Mouse (Mus musculus): ENCODE measurements around the gene Sertad3. TPM values are rescaled to one million over a fixed set of nuclear protein-coding genes. Genes with fewer than 3 reads are reported as not detected.
A peak's percentile ranks its signal among the peaks of the same experiment; 100 is the strongest.
"Not testable (repeated sequence)": the region's sequence is repeated elsewhere in the genome, so short reads cannot be mapped to it uniquely, and the experiment has no call there.

Gene Sertad3
- polyA plus RNA-seq, 1 experiment from 2014 or later, result 24.8 TPM

DNA sequence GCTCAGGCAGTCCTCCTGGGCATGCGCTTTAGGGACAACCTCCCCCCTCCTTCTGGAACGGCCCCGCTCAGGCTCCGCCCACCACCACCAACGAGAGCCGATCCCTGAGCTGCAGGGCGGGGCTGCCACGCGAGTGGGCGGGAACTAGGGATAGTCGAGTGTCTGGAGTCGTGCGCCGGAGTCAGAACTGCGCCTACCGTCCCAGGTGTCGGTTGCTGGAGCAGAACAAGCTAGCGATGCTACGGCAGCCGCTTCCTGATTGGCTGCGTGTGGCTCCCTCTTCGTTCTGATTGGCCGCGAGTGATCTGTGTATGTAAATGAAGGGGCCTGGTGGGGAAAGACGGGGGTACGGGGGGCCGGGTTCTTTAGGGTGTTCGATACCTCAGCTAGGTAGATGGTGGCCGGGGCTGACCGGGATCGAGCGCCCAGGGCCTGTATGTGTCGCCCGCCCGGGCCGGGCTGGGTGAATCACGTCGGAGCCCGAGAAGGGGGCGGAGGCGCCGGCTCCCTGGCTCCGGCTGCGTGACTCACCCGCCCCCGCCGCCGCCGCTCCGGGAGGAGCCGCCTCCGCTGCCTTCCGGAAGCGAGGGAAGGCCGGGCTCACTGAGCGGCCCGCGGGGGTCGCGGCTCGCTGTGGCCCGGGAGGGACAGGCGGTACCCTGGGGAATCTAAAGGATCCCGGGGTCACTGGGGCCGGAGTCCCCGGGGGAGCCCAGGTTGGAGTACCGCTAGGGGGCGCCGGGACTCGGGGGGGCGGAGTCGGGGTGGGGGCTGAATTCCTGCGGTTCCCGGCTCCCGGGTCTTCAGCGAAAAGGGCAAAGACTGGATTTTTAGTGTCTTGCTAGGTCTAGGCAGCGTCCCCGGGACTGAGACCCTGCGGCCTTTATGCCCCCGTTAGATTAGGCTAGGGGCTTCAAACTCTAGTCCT is 13.5 kb downstream of the Sertad3 start, which contains the start of gene Sertad1:
TSS of gene Sertad1 (plus strand) at position 141 of the 928 bp plus-strand sequence.
- under 1% methylated on average over 78 of the region's 80 CpGs for WGBS
- peaks cover 10% of the 10 kb centered on the region for H3K36me3 ChIP-seq (replicated peaks)
- DNase-seq (ENCODE audit: extremely low spot score, low spot score), result peak; percentile 100
- H3K9me3 ChIP-seq, result no peaks in the 10 kb centered on the region
- H3K27ac ChIP-seq, result peak within 1 kb of the TSS; percentile 92
- peaks cover 54% of the 10 kb centered on the region for H3K4me1 ChIP-seq
- peak within 1 kb of the TSS; percentile 65 for H3K4me3 ChIP-seq
- H3K27me3 ChIP-seq (ENCODE audit: poor library complexity, severe bottlenecking), result peaks cover 15% of the 10 kb centered on the region

- WGBS, result 3% methylated on average over 13 of the region's 13 CpGs
- Histone ChIP-seq H3K4me1 (peaks cover 50% of the 10 kb centered on the region), H3K27ac (peak overlapping the region; percentile 92), H3K36me3 (replicated peaks) (peaks cover 10% of the 10 kb centered on the region), H3K9me3 (no peaks in the 10 kb centered on the region), H3K4me3 (peak overlapping the region; percentile 65), H3K27me3 (ENCODE audit: poor library complexity, severe bottlenecking) (peaks cover 15% of the 10 kb centered on the region)
- DNase-seq (ENCODE audit: extremely low spot score, low spot score), result peak; percentile 37
Observed at GRCm38 (mm10) chr7:27487740-27488268, 14.2 kb downstream of the Sertad3 start.

DNA sequence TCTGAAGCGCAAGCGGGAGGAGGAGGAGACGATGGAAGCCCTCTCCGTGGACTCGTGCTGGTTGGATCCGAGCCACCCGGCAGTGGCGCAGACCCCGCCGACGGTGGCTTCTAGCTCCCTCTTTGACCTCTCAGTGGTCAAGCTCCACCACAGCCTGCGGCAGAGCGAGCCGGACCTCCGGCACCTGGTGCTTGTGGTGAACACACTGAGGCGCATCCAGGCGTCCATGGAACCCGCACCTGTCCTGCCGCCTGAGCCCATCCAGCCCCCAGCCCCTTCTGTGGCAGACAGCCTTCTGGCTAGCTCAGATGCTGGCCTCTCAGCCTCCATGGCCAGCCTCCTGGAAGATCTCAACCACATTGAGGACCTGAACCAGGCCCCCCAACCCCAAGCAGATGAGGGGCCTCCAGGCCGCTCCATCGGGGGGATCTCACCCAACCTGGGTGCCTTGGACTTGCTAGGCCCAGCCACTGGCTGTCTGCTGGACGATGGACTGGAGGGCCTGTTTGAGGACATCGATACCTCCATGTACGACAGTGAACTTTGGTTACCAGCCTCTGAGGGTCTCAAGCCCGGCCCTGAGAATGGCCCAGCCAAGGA is 15.8 kb downstream of the Sertad3 start:
- peak overlapping the region; percentile 91 for H3K27ac ChIP-seq
- no peak for DNase-seq (ENCODE audit: extremely low spot score, low spot score)
- WGBS, result 90% methylated on average over 25 of the region's 25 CpGs
- H3K36me3 ChIP-seq (replicated peaks), result peaks cover 10% of the 10 kb centered on the region
- peaks cover 15% of the 10 kb centered on the region for H3K27me3 ChIP-seq (ENCODE audit: poor library complexity, severe bottlenecking)
- H3K4me1 ChIP-seq, result peaks cover 50% of the 10 kb centered on the region
- H3K9me3 ChIP-seq, result no peaks in the 10 kb centered on the region
- peak overlapping the region; percentile 59 for H3K4me3 ChIP-seq

DNA sequence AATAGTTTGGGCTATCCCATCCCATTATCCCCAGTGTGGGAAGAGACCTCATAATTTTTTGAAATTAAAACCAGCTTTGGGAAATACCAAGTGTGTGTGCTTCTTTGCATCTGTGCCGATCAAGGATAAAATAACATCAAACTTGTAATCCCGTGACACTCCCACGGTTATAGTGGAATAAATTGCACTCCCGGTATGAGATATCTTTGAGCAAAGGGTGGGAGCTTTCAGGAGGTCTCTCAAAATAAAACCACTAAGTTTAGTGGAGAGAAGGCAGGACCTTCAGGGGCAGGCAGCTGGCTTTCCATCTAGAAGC is 16.6 kb downstream of the Sertad3 start:
- H3K27ac ChIP-seq, result peak overlapping the region; percentile 91
- H3K4me1 ChIP-seq, result peaks cover 50% of the 10 kb centered on the region
- 42% methylated on average over 4 of the region's 4 CpGs for WGBS
- no peaks in the 10 kb centered on the region for H3K9me3 ChIP-seq
- peaks cover 10% of the 10 kb centered on the region for H3K36me3 ChIP-seq (replicated peaks)
- H3K27me3 ChIP-seq (ENCODE audit: poor library complexity, severe bottlenecking), result peaks cover 15% of the 10 kb centered on the region
- no peak for DNase-seq (ENCODE audit: extremely low spot score, low spot score)
- H3K4me3 ChIP-seq, result peak overlapping the region; percentile 59

DNA sequence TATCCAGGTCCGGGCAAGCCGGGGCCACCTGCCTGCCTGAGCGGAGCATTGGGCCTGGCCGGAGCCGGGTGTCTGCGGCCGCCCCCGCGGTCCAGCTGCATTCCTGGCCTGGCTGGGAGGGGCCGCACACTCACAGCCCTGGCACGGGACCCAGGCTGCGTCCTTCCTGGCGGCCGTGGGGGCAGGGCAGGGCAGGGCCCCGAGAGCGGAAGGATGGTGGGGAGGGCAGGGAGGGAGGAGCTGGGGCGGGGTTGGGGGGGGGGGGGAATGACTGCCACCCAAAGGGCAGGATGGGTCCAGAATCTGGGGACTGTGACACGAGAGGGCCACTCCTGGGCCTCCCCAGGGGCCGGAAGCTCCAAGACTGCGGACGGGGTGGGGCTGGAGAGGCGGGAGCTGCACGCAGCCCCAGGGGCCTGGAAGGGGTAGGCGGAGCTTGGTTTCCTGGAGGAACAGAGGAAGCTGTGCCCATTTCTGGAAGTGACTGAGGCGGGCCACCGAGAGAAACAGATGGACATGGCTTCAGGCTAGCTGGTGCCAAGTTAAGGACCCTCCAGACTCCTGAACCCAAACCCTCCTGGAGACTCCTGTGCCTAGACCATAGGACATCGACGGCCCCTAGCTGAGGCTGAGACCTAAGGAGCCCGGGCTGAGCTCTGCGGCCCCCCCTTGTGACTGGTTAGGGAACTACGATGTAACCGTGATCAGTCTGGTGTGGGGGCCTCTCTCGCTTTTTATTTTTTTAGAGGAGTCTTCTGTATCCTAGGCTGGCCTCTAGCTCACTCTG is 17.2 kb downstream of the Sertad3 start:
- Histone ChIP-seq H3K27me3 (ENCODE audit: poor library complexity, severe bottlenecking) (peaks cover 11% of the 10 kb centered on the region), H3K27ac (peak overlapping the region; percentile 91), H3K9me3 (no peaks in the 10 kb centered on the region), H3K4me1 (peaks cover 50% of the 10 kb centered on the region), H3K4me3 (peak overlapping the region; percentile 59), H3K36me3 (replicated peaks) (peaks cover 10% of the 10 kb centered on the region)
- DNase-seq (ENCODE audit: extremely low spot score, low spot score), result peak; percentile 82
- WGBS, result 1% methylated on average over 33 of the region's 33 CpGs

- no peak overlapping the region for H3K4me3 ChIP-seq
- no peaks in the 10 kb centered on the region for H3K9me3 ChIP-seq
- WGBS, result 85% methylated on average over 7 of the region's 7 CpGs
- H3K27me3 ChIP-seq (ENCODE audit: poor library complexity, severe bottlenecking), result peaks cover 11% of the 10 kb centered on the region
- H3K4me1 ChIP-seq, result peaks cover 43% of the 10 kb centered on the region
- no peak for DNase-seq (ENCODE audit: extremely low spot score, low spot score)
- H3K36me3 ChIP-seq (replicated peaks), result peaks cover 10% of the 10 kb centered on the region
- no peak overlapping the region for H3K27ac ChIP-seq
Observed at GRCm38 (mm10) chr7:27491856-27492255, 18.3 kb downstream of the Sertad3 start.

DNA sequence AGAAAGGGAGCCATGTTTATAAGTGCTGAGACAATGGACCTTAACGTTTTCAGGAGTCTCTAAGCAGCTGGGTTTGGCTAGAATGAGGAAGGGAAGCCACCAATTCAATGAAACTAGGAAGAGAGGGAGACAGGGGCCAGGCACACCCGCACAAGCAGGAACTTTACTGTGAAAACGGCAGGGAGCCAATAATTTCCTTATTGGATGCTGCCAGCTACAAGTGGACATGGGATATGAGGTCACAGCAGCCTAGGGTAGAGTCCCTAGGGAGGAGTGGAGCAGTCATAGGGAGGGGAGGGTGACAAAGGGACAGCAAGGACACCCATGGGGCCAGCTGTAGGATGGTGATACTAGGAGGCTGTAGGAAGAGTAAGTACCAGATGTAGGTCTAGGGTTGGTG is 19.5 kb downstream of the Sertad3 start:
- peaks cover 10% of the 10 kb centered on the region for H3K36me3 ChIP-seq (replicated peaks)
- H3K9me3 ChIP-seq, result no peaks in the 10 kb centered on the region
- H3K27me3 ChIP-seq (ENCODE audit: poor library complexity, severe bottlenecking), result peaks cover 11% of the 10 kb centered on the region
- no peak overlapping the region for H3K4me3 ChIP-seq
- peaks cover 34% of the 10 kb centered on the region for H3K4me1 ChIP-seq
- WGBS, result 83% methylated on average over 3 of the region's 3 CpGs
- no peak overlapping the region for H3K27ac ChIP-seq
- no peak for DNase-seq (ENCODE audit: extremely low spot score, low spot score)

- Histone ChIP-seq H3K27ac (0 out of 2 replicates have a peak overlapping the region, but pooled peaks have one; percentile 2), H3K4me3 (no peak overlapping the region), H3K4me1 (peaks cover 30% of the 10 kb centered on the region), H3K9me3 (no peaks in the 10 kb centered on the region), H3K27me3 (ENCODE audit: poor library complexity, severe bottlenecking) (peaks cover 11% of the 10 kb centered on the region), H3K36me3 (replicated peaks) (peaks cover 10% of the 10 kb centered on the region)
- DNase-seq (ENCODE audit: extremely low spot score, low spot score), result no peak
- 91% methylated on average over 5 of the region's 5 CpGs for WGBS
Observed at GRCm38 (mm10) chr7:27493450-27493849, 19.9 kb downstream of the Sertad3 start.

- not testable (repeated sequence) for DNase-seq (ENCODE audit: extremely low spot score, low spot score); H3K9me3 ChIP-seq; H3K27me3 ChIP-seq (ENCODE audit: poor library complexity, severe bottlenecking); H3K4me3 ChIP-seq; H3K36me3 ChIP-seq (replicated peaks); H3K27ac ChIP-seq
- WGBS, result 89% methylated on average over 9 of the region's 9 CpGs
- H3K4me1 ChIP-seq, result peaks cover 22% of the 10 kb centered on the region
Observed at GRCm38 (mm10) chr7:27494659-27495367, 21.2 kb downstream of the Sertad3 start.

GRCm38 (mm10) chr7:27499036-27499435 is 25.5 kb downstream of the Sertad3 start, which contains the start of gene Prx:
Gene Prx, plus strand, starts transcription at chr7:27499324.
- no peaks in the 10 kb centered on the region for H3K36me3 ChIP-seq (replicated peaks)
- DNase-seq (ENCODE audit: extremely low spot score, low spot score), result no peak

GRCm38 (mm10) chr7:27501620-27502019 is 28.1 kb downstream of the Sertad3 start:
- Histone ChIP-seq H3K9me3 (no peaks in the 10 kb centered on the region), H3K27me3 (ENCODE audit: poor library complexity, severe bottlenecking) (no peaks in the 10 kb centered on the region), H3K36me3 (replicated peaks) (no peaks in the 10 kb centered on the region), H3K4me1 (peaks cover 6% of the 10 kb centered on the region), H3K27ac (no peak overlapping the region), H3K4me3 (no peak overlapping the region)
- no peak for DNase-seq (ENCODE audit: extremely low spot score, low spot score)
- WGBS, result 70% methylated on average over 4 of the region's 4 CpGs

More at GRCm38 (mm10) chr7:27499036-27499435, 25.5 kb downstream of the Sertad3 start, which contains the start of gene Prx:
- Histone ChIP-seq H3K27ac (no peak within 1 kb of the TSS), H3K9me3 (no peaks in the 10 kb centered on the region), H3K4me1 (no peaks in the 10 kb centered on the region), H3K4me3 (no peak within 1 kb of the TSS), H3K27me3 (ENCODE audit: poor library complexity, severe bottlenecking) (no peaks in the 10 kb centered on the region)
- WGBS, result 63% methylated on average over 3 of the region's 3 CpGs
